Mouse (Mus musculus) embryonic facial prominence, embryonic 13.5 days (tissue): ENCODE measurements at regions not wholly inside any gene's neighbourhood (a gene's known extent, or its start where the extent isn't known, plus 50 kb on each side); places are given as distances from the start of the nearest gene placed in this dataset.
"Not testable (repeated sequence)": the region's sequence is repeated elsewhere in the genome, so short reads cannot be mapped to it uniquely, and the experiment has no call there.

Experiments used
- ATAC-seq: fragments of 200-750 bp; cut with Nextera tagmentation; 2 replicates; pipeline ENCODE4 v1.8.0; 2017; ENCODE audit warnings: low read depth; ENCODE audit not compliant: insufficient number of reproducible peaks, insufficient read depth, low FRiP score, low TSS enrichment
- H3K27ac ChIP-seq: fragments of 300-500 bp; sonication (generic); 2 replicates; pipeline ENCODE4 v1.5.1; 2015; ENCODE audit warnings: moderate library complexity, mild to moderate bottlenecking, inconsistent platforms
- H3K27me3 ChIP-seq: fragments of 300-500 bp; sonication (generic); 2 replicates; pipeline ENCODE4 v1.6.1; 2015; ENCODE audit warnings: mild to moderate bottlenecking, inconsistent platforms
- H3K36me3 ChIP-seq: fragments of 300-500 bp; sonication (generic); 2 replicates; pipeline ENCODE4 v1.6.1; 2015; ENCODE audit warnings: mild to moderate bottlenecking, inconsistent platforms
- H3K4me1 ChIP-seq: fragments of 300-500 bp; sonication (generic); 2 replicates; pipeline ENCODE4 v1.6.1; 2015; ENCODE audit warnings: inconsistent platforms
- H3K4me2 ChIP-seq: fragments of 300-500 bp; sonication (generic); 2 replicates; pipeline ENCODE4 v1.6.1; 2015; ENCODE audit warnings: moderate library complexity, mild to moderate bottlenecking, inconsistent platforms
- H3K4me3 ChIP-seq: fragments of 300-500 bp; sonication (generic); 2 replicates; pipeline ENCODE4 v1.5.1; 2015; ENCODE audit warnings: mild to moderate bottlenecking, inconsistent platforms
- H3K9ac ChIP-seq: fragments of 300-500 bp; sonication (generic); 2 replicates; pipeline ENCODE4 v1.6.1; 2015; ENCODE audit warnings: mild to moderate bottlenecking, inconsistent platforms
- H3K9me3 ChIP-seq: fragments of 300-500 bp; sonication (generic); 2 replicates; pipeline ENCODE4 v1.6.1; 2016; ENCODE audit warnings: inconsistent platforms
- WGBS: fragments of 180-500 bp; shearing (Covaris S2); methylation state at CpG from one replicate; pipeline ENCODE4 v1.1.7; 2015; ENCODE audit warnings: mixed read lengths; 5-methylcytosine and 5-hydroxymethylcytosine counted together

GRCm38 (mm10) chr8:26748972-26749291 is 228.2 kb upstream of the Zfp703 start:
- H3K4me1 ChIP-seq = peaks cover 22% of the 10 kb centered on the region

GRCm38 (mm10) chr8:26750120-26750519 is 227.0 kb upstream of the Zfp703 start:
- 89% methylated on average over 1 of the region's 1 CpGs for WGBS
- no peak for ATAC-seq
- Histone ChIP-seq H3K9me3 (0 out of 2 replicates have a peak, but pooled peaks cover 4% of the 10 kb centered on the region), H3K36me3 (no peaks in the 10 kb centered on the region), H3K9ac (no peak overlapping the region), H3K27ac (no peak overlapping the region), H3K27me3 (no peaks in the 10 kb centered on the region), H3K4me2 (no peak overlapping the region), H3K4me3 (no peak overlapping the region), H3K4me1 (peaks cover 22% of the 10 kb centered on the region)

More at GRCm38 (mm10) chr8:26748972-26749291, 228.2 kb upstream of the Zfp703 start:
- H3K9ac ChIP-seq = no peak overlapping the region
- no peak overlapping the region for H3K4me2 ChIP-seq
- 67% methylated on average over 1 of the region's 1 CpGs for WGBS
- no peaks in the 10 kb centered on the region for H3K27me3 ChIP-seq
- H3K4me3 ChIP-seq = no peak overlapping the region
- no peaks in the 10 kb centered on the region for H3K9me3 ChIP-seq
- H3K36me3 ChIP-seq = no peaks in the 10 kb centered on the region
- H3K27ac ChIP-seq = no peak overlapping the region
- no peak for ATAC-seq

- 0 out of 2 replicates have a peak, but pooled peaks cover 4% of the 10 kb centered on the region for H3K9me3 ChIP-seq
- H3K9ac ChIP-seq = no peak overlapping the region
- no peak overlapping the region for H3K27ac ChIP-seq
- no peaks in the 10 kb centered on the region for H3K36me3 ChIP-seq
- no peak overlapping the region for H3K4me3 ChIP-seq
- 90% methylated on average over 5 of the region's 5 CpGs for WGBS
- H3K4me2 ChIP-seq = no peak overlapping the region
- ATAC-seq = no peak
- H3K27me3 ChIP-seq = no peaks in the 10 kb centered on the region
- peaks cover 22% of the 10 kb centered on the region for H3K4me1 ChIP-seq
Observed at GRCm38 (mm10) chr8:26751651-26752050, 225.5 kb upstream of the Zfp703 start.

GRCm38 (mm10) chr8:26756452-26756851 is 220.7 kb upstream of the Zfp703 start:
- H3K9ac ChIP-seq = no peak overlapping the region
- no peak overlapping the region for H3K4me3 ChIP-seq
- H3K4me1 ChIP-seq = no peaks in the 10 kb centered on the region
- H3K9me3 ChIP-seq = 0 out of 2 replicates have a peak, but pooled peaks cover 6% of the 10 kb centered on the region
- H3K27ac ChIP-seq = no peak overlapping the region
- H3K36me3 ChIP-seq = no peaks in the 10 kb centered on the region
- no peaks in the 10 kb centered on the region for H3K27me3 ChIP-seq
- no peak for ATAC-seq
- H3K4me2 ChIP-seq = no peak overlapping the region
- 30% methylated on average over 2 of the region's 2 CpGs for WGBS

GRCm38 (mm10) chr8:26760726-26761125 is 216.4 kb upstream of the Zfp703 start:
- Histone ChIP-seq H3K4me2 (no peak overlapping the region), H3K36me3 (no peaks in the 10 kb centered on the region), H3K4me3 (no peak overlapping the region), H3K9me3 (0 out of 2 replicates have a peak, but pooled peaks cover 4% of the 10 kb centered on the region), H3K27ac (no peak overlapping the region), H3K9ac (no peak overlapping the region), H3K27me3 (no peaks in the 10 kb centered on the region), H3K4me1 (no peaks in the 10 kb centered on the region)
- ATAC-seq = no peak
- WGBS = 94% methylated on average over 1 of the region's 1 CpGs

GRCm38 (mm10) chr8:26762942-26763778 is 214.0 kb upstream of the Zfp703 start:
- no peaks in the 10 kb centered on the region for H3K36me3 ChIP-seq
- no peak overlapping the region for H3K4me2 ChIP-seq
- no peaks in the 10 kb centered on the region for H3K27me3 ChIP-seq
- peaks cover 4% of the 10 kb centered on the region; the same call in 1 of the 2 replicates for H3K4me1 ChIP-seq
- no peak overlapping the region for H3K9ac ChIP-seq
- 0 out of 2 replicates have a peak, but pooled peaks cover 4% of the 10 kb centered on the region for H3K9me3 ChIP-seq
- H3K4me3 ChIP-seq = no peak overlapping the region
- 67% methylated on average over 16 of the region's 16 CpGs for WGBS
- no peak overlapping the region for H3K27ac ChIP-seq
- peak; percentile 62; the same call in 1 of the 2 replicates for ATAC-seq

GRCm38 (mm10) chr8:26768474-26769229 is 208.5 kb upstream of the Zfp703 start:
- peaks cover 8% of the 10 kb centered on the region; the same call in 1 of the 2 replicates for H3K4me1 ChIP-seq
- 85% methylated on average over 10 of the region's 10 CpGs for WGBS
- no peak overlapping the region for H3K4me2 ChIP-seq
- no peaks in the 10 kb centered on the region for H3K9me3 ChIP-seq
- no peak overlapping the region for H3K9ac ChIP-seq
- no peak overlapping the region for H3K4me3 ChIP-seq
- ATAC-seq = no peak
- H3K27me3 ChIP-seq = no peaks in the 10 kb centered on the region; the same call in 1 of the 2 replicates
- no peaks in the 10 kb centered on the region for H3K36me3 ChIP-seq
- H3K27ac ChIP-seq = no peak overlapping the region

GRCm38 (mm10) chr8:26770424-26770886 is 206.7 kb upstream of the Zfp703 start:
- H3K9me3 ChIP-seq = no peaks in the 10 kb centered on the region
- 70% methylated on average over 16 of the region's 16 CpGs for WGBS
- H3K4me1 ChIP-seq = peaks cover 8% of the 10 kb centered on the region; the same call in 1 of the 2 replicates
- no peak overlapping the region for H3K9ac ChIP-seq
- no peak for ATAC-seq
- H3K4me2 ChIP-seq = no peak overlapping the region
- no peaks in the 10 kb centered on the region for H3K36me3 ChIP-seq
- no peak overlapping the region for H3K4me3 ChIP-seq
- H3K27ac ChIP-seq = no peak overlapping the region
- H3K27me3 ChIP-seq = no peaks in the 10 kb centered on the region; the same call in 1 of the 2 replicates

GRCm38 (mm10) chr8:26778917-26779537 is 198.1 kb upstream of the Zfp703 start:
- H3K4me1 ChIP-seq = peaks cover 13% of the 10 kb centered on the region
- no peak overlapping the region for H3K4me3 ChIP-seq
- H3K9ac ChIP-seq = no peak overlapping the region
- H3K9me3 ChIP-seq = no peaks in the 10 kb centered on the region
- H3K27ac ChIP-seq = no peak overlapping the region
- 0 out of 2 replicates have a peak, but pooled peaks have one; percentile 20 for ATAC-seq
- no peaks in the 10 kb centered on the region for H3K36me3 ChIP-seq
- peaks cover 30% of the 10 kb centered on the region for H3K27me3 ChIP-seq
- H3K4me2 ChIP-seq = no peak overlapping the region
- 39% methylated on average over 10 of the region's 10 CpGs for WGBS

GRCm38 (mm10) chr8:26780515-26780914 is 196.6 kb upstream of the Zfp703 start:
- 27% methylated on average over 19 of the region's 19 CpGs for WGBS

GRCm38 (mm10) chr8:26782936-26783335 is 194.2 kb upstream of the Zfp703 start:
- ATAC-seq, H3K4me2 ChIP-seq, H3K9ac ChIP-seq, H3K36me3 ChIP-seq, H3K27ac ChIP-seq, H3K9me3 ChIP-seq, H3K4me3 ChIP-seq: not testable (repeated sequence)
- 91% methylated on average over 8 of the region's 8 CpGs for WGBS
- Histone ChIP-seq H3K27me3 (peaks cover 26% of the 10 kb centered on the region), H3K4me1 (peaks cover 16% of the 10 kb centered on the region)

More at GRCm38 (mm10) chr8:26780515-26780914, 196.6 kb upstream of the Zfp703 start:
- H3K4me1 ChIP-seq = peaks cover 16% of the 10 kb centered on the region
- 0 out of 2 replicates have a peak overlapping the region, but pooled peaks have one; percentile 17 for H3K4me3 ChIP-seq
- H3K27me3 ChIP-seq = peaks cover 30% of the 10 kb centered on the region
- 0 out of 2 replicates have a peak overlapping the region, but pooled peaks have one; percentile 44 for H3K9ac ChIP-seq
- peak; percentile 52; the same call in 1 of the 2 replicates for ATAC-seq
- H3K9me3 ChIP-seq = no peaks in the 10 kb centered on the region
- H3K4me2 ChIP-seq = peak overlapping the region; percentile 50
- H3K27ac ChIP-seq = no peak overlapping the region
- H3K36me3 ChIP-seq = no peaks in the 10 kb centered on the region
